Mouse (Mus musculus): ENCODE results near the gene Cfap77. TPM values are rescaled to one million over a fixed set of nuclear protein-coding genes. Genes with fewer than 3 reads are reported as not detected.

Cfap77 gene
- polyA plus RNA-seq, 1 experiment from 2014 or later, result 0.35 TPM

DNA sequence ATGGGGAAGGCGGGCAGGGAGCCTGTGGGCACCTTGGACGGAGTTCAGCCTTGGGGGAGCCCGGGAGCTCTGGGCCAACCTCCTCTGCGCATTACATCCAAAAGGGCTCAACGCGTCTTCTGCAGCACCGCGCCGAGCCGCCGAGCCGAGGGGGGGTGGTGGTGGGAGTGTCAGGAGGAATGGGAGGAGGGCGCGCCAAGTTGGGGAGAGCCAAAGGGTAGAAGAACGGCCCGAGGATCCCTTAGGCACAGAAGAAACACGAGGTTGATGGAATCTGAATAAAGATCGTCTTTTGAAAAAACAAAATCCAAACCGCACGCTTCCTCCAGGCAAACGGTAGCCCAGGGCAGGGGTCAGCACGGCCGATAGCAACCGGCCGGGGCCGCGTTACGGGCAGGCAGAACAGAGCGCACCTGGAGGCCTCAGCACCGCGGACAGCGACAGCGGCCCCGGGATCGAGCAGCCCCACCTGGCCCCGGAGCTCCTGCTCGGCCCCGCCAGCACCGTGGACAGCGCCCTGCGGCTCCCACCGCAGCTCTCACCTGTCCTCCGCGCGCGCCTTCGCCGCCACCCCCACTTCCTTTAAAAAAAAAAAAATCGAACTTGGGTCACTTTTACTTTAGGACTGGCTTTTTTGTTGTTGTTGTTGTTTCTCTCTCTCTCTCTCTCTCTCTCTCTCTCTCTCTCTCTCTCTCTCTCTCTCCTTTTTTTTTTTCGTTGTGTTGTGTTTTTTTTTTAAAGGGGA is 138.9 kb downstream of the Cfap77 start:
- peak; percentile 58 for ATAC-seq (replicated peaks; ENCODE audit: low FRiP score)
- Histone ChIP-seq H3K27me3 (peaks cover 100% of the 10 kb centered on the region), H3K4me1 (peaks cover 23% of the 10 kb centered on the region), H3K4me3 (replicated peaks) (no peak overlapping the region), H3K27ac (no peak overlapping the region), H3K9me3 (replicated peaks) (no peaks in the 10 kb centered on the region), H3K36me3 (no peaks in the 10 kb centered on the region), H3K4me2 (peak overlapping the region; percentile 12; the same call in 1 of the 2 replicates), H3K9ac (no peak overlapping the region)
- WGBS, result under 1% methylated on average over 50 of the region's 50 CpGs

- H3K4me3 ChIP-seq (replicated peaks), result no peak overlapping the region
- H3K27ac ChIP-seq, result no peak overlapping the region
- H3K4me2 ChIP-seq, result no peak overlapping the region
- H3K4me1 ChIP-seq, result peaks cover 23% of the 10 kb centered on the region
- H3K36me3 ChIP-seq, result no peaks in the 10 kb centered on the region
- H3K27me3 ChIP-seq, result peaks cover 100% of the 10 kb centered on the region
- ATAC-seq (replicated peaks; ENCODE audit: low FRiP score), result no peak; the same call in 1 of the 2 replicates
- H3K9me3 ChIP-seq (replicated peaks), result no peaks in the 10 kb centered on the region
- no peak overlapping the region for H3K9ac ChIP-seq
- WGBS, result 2% methylated on average over 22 of the region's 22 CpGs
Observed at GRCm38 (mm10) chr2:28915104-28915738, 139.6 kb downstream of the Cfap77 start.

GRCm38 (mm10) chr2:28914121-28914520 is 140.7 kb downstream of the Cfap77 start:
- Histone ChIP-seq H3K9ac (no peak overlapping the region), H3K4me1 (peaks cover 30% of the 10 kb centered on the region), H3K36me3 (no peaks in the 10 kb centered on the region), H3K27me3 (peaks cover 100% of the 10 kb centered on the region), H3K9me3 (replicated peaks) (no peaks in the 10 kb centered on the region), H3K4me2 (no peak overlapping the region), H3K4me3 (replicated peaks) (no peak overlapping the region), H3K27ac (no peak overlapping the region)
- WGBS, result 0% methylated on average over 2 of the region's 2 CpGs
- no peak for ATAC-seq (replicated peaks; ENCODE audit: low FRiP score)

DNA sequence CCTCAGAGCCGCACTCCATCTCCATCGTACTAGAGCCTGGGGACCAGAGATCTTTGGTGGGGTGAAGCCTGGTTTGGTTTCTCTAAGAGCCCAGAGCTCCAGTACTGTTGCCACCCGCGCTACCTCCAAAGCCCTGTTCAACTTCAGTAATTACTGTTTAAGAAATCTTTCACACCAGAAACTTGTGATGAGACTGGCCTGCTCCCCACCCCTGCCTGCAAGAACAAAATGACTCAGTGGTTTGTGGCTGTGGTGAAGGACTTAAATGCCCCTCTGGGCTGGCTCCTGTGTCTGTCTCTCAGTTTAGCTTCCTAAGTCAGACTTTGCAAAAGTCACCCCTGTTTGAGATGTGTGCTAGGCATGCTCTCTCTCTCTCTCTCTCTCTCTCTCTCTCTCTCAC is 141.9 kb downstream of the Cfap77 start:
- no peaks in the 10 kb centered on the region for H3K9me3 ChIP-seq (replicated peaks)
- H3K4me3 ChIP-seq (replicated peaks), result no peak overlapping the region
- no peak overlapping the region for H3K4me2 ChIP-seq
- no peak overlapping the region for H3K27ac ChIP-seq
- H3K27me3 ChIP-seq, result peaks cover 100% of the 10 kb centered on the region
- no peak overlapping the region for H3K9ac ChIP-seq
- peaks cover 40% of the 10 kb centered on the region for H3K4me1 ChIP-seq
- no peaks in the 10 kb centered on the region for H3K36me3 ChIP-seq
- no peak for ATAC-seq (replicated peaks; ENCODE audit: low FRiP score)
- 0% methylated on average over 4 of the region's 4 CpGs for WGBS

DNA sequence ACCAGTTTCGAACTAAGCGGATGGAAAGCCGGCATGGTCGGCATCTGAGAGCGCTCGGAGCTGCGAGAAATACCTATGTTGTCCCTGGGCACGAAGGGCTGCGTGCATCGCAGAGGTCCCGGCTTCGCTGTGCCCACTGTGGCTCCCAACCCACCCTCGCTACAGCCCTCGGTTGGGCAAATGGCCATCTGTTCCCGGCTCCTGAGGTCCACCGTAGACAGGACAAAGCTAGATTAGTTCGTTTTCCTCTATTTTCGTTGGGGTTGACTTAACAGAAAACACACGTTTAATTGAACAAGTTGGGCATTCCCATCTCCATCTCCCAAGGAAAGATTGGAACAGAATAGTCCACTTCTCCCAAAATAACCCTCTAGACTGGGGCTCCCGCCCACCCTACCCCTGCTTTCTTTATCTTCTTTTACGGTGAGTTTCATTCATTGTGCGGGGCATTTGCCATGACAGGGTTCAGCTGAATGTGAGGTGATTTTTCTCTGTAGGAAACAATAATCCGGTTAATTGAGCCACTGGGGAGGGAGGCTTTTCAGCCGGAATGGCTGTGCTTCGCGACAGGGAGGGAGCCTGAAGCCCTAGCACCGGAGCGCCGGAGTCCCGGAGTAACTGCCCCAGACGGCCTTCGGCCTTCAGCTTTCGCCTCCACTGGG is 142.7 kb downstream of the Cfap77 start:
- no peak overlapping the region for H3K4me3 ChIP-seq (replicated peaks)
- no peak overlapping the region for H3K27ac ChIP-seq
- under 1% methylated on average over 33 of the region's 33 CpGs for WGBS
- H3K4me1 ChIP-seq, result peaks cover 38% of the 10 kb centered on the region
- H3K36me3 ChIP-seq, result no peaks in the 10 kb centered on the region
- H3K27me3 ChIP-seq, result peaks cover 100% of the 10 kb centered on the region
- no peak for ATAC-seq (replicated peaks; ENCODE audit: low FRiP score)
- no peak overlapping the region for H3K4me2 ChIP-seq
- H3K9ac ChIP-seq, result no peak overlapping the region
- no peaks in the 10 kb centered on the region for H3K9me3 ChIP-seq (replicated peaks)

- Histone ChIP-seq H3K9me3 (replicated peaks) (no peaks in the 10 kb centered on the region), H3K36me3 (peaks cover 4% of the 10 kb centered on the region), H3K4me3 (replicated peaks) (no peak overlapping the region), H3K4me2 (no peak overlapping the region), H3K27ac (no peak overlapping the region), H3K9ac (no peak overlapping the region), H3K4me1 (peaks cover 36% of the 10 kb centered on the region), H3K27me3 (peaks cover 100% of the 10 kb centered on the region)
- WGBS, result 1% methylated on average over 44 of the region's 44 CpGs
- no peak for ATAC-seq (replicated peaks; ENCODE audit: low FRiP score)
Observed at GRCm38 (mm10) chr2:28911331-28912038, 143.4 kb downstream of the Cfap77 start.

GRCm38 (mm10) chr2:28910877-28911276 is 144.0 kb downstream of the Cfap77 start:
- peaks cover 100% of the 10 kb centered on the region for H3K27me3 ChIP-seq
- no peak overlapping the region for H3K4me2 ChIP-seq
- no peaks in the 10 kb centered on the region for H3K9me3 ChIP-seq (replicated peaks)
- 0% methylated on average over 3 of the region's 3 CpGs for WGBS
- no peak overlapping the region for H3K9ac ChIP-seq
- H3K36me3 ChIP-seq, result peaks cover 4% of the 10 kb centered on the region
- H3K4me1 ChIP-seq, result peaks cover 32% of the 10 kb centered on the region
- ATAC-seq (replicated peaks; ENCODE audit: low FRiP score), result no peak
- no peak overlapping the region for H3K27ac ChIP-seq
- H3K4me3 ChIP-seq (replicated peaks), result no peak overlapping the region

DNA sequence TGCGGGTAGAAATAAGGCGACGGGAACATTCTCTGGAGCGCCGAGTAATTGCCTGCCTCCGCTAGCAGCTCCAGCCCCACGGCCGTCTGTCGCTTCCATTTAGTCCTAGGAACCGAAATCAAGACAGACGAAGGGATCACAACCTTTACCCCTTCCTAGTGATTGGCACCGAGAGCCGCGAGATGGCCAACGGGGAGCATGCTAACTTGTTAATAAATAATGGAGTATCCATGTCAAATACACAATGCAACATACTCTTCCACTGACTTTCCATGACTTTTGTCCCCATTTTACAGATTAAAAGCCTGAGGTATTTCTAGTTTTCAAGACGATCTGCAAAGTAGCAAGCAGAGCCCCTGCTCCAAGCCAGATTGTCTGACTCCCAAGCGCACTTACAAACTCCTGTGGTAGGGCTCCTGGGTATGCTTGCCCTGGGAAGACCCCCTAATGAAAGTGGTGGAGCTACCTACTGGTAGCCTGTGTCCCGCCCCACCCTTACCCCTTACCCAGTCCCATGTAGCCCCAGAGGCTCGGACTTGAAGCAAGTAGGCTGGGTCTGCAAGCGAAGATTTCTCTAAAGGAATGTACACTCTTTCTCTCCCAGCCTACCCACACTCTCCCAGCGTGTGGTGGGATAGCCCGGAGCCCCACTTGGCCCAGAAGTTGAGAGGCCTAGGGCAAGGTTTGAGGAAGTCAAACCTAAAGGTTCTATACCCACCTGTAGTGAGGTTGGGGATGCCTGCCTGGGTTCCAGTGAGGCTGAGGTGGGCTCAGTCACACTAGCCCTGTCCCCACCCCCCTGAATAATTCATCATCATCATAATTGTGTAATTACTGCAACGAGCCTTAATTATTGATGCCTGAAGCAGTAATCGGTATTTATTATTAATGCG is 144.8 kb downstream of the Cfap77 start:
- H3K36me3 ChIP-seq, result peaks cover 12% of the 10 kb centered on the region
- H3K4me1 ChIP-seq, result peaks cover 29% of the 10 kb centered on the region
- H3K4me2 ChIP-seq, result no peak overlapping the region
- H3K27me3 ChIP-seq, result peaks cover 94% of the 10 kb centered on the region
- no peak overlapping the region for H3K4me3 ChIP-seq (replicated peaks)
- no peak for ATAC-seq (replicated peaks; ENCODE audit: low FRiP score)
- WGBS, result 3% methylated on average over 25 of the region's 25 CpGs
- no peak overlapping the region for H3K9ac ChIP-seq
- H3K9me3 ChIP-seq (replicated peaks), result no peaks in the 10 kb centered on the region
- no peak overlapping the region for H3K27ac ChIP-seq

GRCm38 (mm10) chr2:28909186-28909817 is 145.6 kb downstream of the Cfap77 start:
- H3K9ac ChIP-seq, result no peak overlapping the region
- peaks cover 29% of the 10 kb centered on the region for H3K4me1 ChIP-seq
- no peaks in the 10 kb centered on the region for H3K9me3 ChIP-seq (replicated peaks)
- peaks cover 86% of the 10 kb centered on the region for H3K27me3 ChIP-seq
- peak overlapping the region; percentile 58 for H3K4me2 ChIP-seq
- no peak overlapping the region for H3K27ac ChIP-seq
- peak overlapping the region; percentile 31; the same call in 1 of the 2 replicates for H3K4me3 ChIP-seq (replicated peaks)
- under 1% methylated on average over 41 of the region's 41 CpGs for WGBS
- ATAC-seq (replicated peaks; ENCODE audit: low FRiP score), result 0 out of 2 replicates have a peak, but pooled peaks have one; percentile 22
- peaks cover 16% of the 10 kb centered on the region for H3K36me3 ChIP-seq

- Histone ChIP-seq H3K9ac (no peak overlapping the region), H3K9me3 (replicated peaks) (no peaks in the 10 kb centered on the region), H3K4me3 (replicated peaks) (peak overlapping the region; percentile 31), H3K36me3 (peaks cover 16% of the 10 kb centered on the region), H3K27ac (no peak overlapping the region), H3K27me3 (peaks cover 79% of the 10 kb centered on the region), H3K4me1 (peaks cover 29% of the 10 kb centered on the region), H3K4me2 (peak overlapping the region; percentile 58)
- WGBS, result 1% methylated on average over 39 of the region's 39 CpGs
- no peak; the same call in 1 of the 2 replicates for ATAC-seq (replicated peaks; ENCODE audit: low FRiP score)
Observed at GRCm38 (mm10) chr2:28908389-28909153, 146.3 kb downstream of the Cfap77 start.
